Mouse (Mus musculus): ENCODE results near the gene Mfap1a. TPM values are rescaled to one million over a fixed set of nuclear protein-coding genes. Genes with fewer than 3 reads are reported as not detected.
A peak's percentile ranks its signal among the peaks of the same experiment; 100 is the strongest.
"Not testable (repeated sequence)": the region's sequence is repeated elsewhere in the genome, so short reads cannot be mapped to it uniquely, and the experiment has no call there.

Mfap1a gene
- polyA plus RNA-seq, 1 experiment from 2014 or later, result 12.2 TPM

GRCm38 (mm10) chr2:121509584-121509983 lies 3.1 kb upstream of the Mfap1a start:
- peak; percentile 84 for DNase-seq (ENCODE audit: low spot score)
- TF ChIP-seq EP300 (optimal IDR thresholded peaks at IDR 0.05) (no peak), CTCF (IDR thresholded peaks at IDR 0.05; ENCODE audit: low read depth) (no peak)

GRCm38 (mm10) chr2:121507951-121508330 lies 1.5 kb upstream of the Mfap1a start:
- no peak for DNase-seq (ENCODE audit: low spot score)
- no peaks in the 10 kb centered on the region; the same call in 1 of the 2 replicates for H3K36me3 ChIP-seq (ENCODE audit: control insufficient read depth, insufficient read depth, low read length)
- H3K4me1 ChIP-seq (replicated peaks; ENCODE audit: control insufficient read depth, insufficient read depth), result no peaks in the 10 kb centered on the region
- no peak overlapping the region for H3K4me3 ChIP-seq (ENCODE audit: low read depth, low read length)
- no peak overlapping the region for H3K9ac ChIP-seq (ENCODE audit: low read length)
- TF ChIP-seq EP300 (optimal IDR thresholded peaks at IDR 0.05), result no peak
- TF ChIP-seq CTCF (IDR thresholded peaks at IDR 0.05; ENCODE audit: low read depth), result no peak
- H3K27me3 ChIP-seq (ENCODE audit: control insufficient read depth, insufficient read depth, low read length), result no peaks in the 10 kb centered on the region
- no peak overlapping the region for H3K27ac ChIP-seq (replicated peaks)
- ATAC-seq (ENCODE audit: low FRiP score, low TSS enrichment), result no peak
- WGBS, result 51% methylated on average over 2 of the region's 2 CpGs
- no peaks in the 10 kb centered on the region for H3K9me3 ChIP-seq (ENCODE audit: control insufficient read depth, low read length)
- H3K4me2 ChIP-seq (replicated peaks; ENCODE audit: low read depth), result peak overlapping the region; percentile 56; the same call in 1 of the 2 replicates

More at GRCm38 (mm10) chr2:121509584-121509983, 3.1 kb upstream of the Mfap1a start:
- H3K27me3 ChIP-seq (ENCODE audit: control insufficient read depth, insufficient read depth, low read length), result no peaks in the 10 kb centered on the region
- H3K27ac ChIP-seq (replicated peaks), result no peak overlapping the region
- ATAC-seq (ENCODE audit: low FRiP score, low TSS enrichment), result peak; percentile 74
- peak overlapping the region; percentile 56 for H3K4me2 ChIP-seq (replicated peaks; ENCODE audit: low read depth)
- 18% methylated on average over 16 of the region's 16 CpGs for WGBS
- H3K36me3 ChIP-seq (ENCODE audit: control insufficient read depth, insufficient read depth, low read length), result no peaks in the 10 kb centered on the region; the same call in 1 of the 2 replicates
- no peaks in the 10 kb centered on the region for H3K4me1 ChIP-seq (replicated peaks; ENCODE audit: control insufficient read depth, insufficient read depth)
- peak overlapping the region; percentile 52; the same call in 1 of the 2 replicates for H3K9ac ChIP-seq (ENCODE audit: low read length)
- no peaks in the 10 kb centered on the region for H3K9me3 ChIP-seq (ENCODE audit: control insufficient read depth, low read length)
- H3K4me3 ChIP-seq (ENCODE audit: low read depth, low read length), result peak overlapping the region; percentile 47

DNA sequence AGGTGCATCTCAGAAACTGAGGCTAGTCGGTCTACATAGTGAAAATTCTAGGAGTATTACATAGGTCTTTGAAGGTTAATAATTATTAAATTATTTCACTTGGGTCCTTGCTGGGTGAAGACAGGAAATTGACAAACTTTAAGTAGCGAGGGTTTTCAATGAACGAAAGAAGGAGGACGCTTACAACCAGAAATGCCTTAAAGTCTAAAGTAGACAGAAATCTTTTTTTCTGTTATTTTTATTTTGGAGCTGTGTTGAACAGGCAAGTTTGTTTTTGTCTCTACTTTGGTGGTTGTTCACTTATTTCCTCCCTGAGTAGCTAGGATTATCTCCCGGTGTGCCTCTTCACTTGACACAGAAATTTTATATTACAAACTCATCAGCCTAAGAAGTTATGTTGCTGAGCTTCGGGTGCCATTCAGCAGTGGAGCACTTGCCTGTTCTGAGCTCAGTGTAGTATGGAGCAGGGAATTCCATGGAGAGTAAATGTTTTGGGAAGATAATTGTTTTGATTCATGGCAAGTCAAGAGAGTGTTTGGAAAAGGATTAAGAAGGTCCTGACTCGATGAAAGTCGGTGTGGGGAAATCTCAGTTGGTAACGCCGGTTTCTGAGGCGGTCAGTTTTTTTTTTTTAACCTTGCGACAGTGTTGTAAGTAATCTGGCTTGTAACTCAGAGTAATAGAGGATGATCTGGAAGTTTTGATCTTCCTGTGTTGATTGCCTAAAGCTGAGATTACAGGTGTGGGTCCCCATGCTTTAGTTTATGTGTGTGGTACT lies 897 bp upstream of the Mfap1a start:
- Histone ChIP-seq H3K36me3 (ENCODE audit: control insufficient read depth, insufficient read depth, low read length) (no peaks in the 10 kb centered on the region; the same call in 1 of the 2 replicates), H3K4me3 (ENCODE audit: low read depth, low read length) (peak overlapping the region; percentile 48), H3K9ac (ENCODE audit: low read length) (0 out of 2 replicates have a peak overlapping the region, but pooled peaks have one; percentile 0), H3K27ac (replicated peaks) (no peak overlapping the region), H3K27me3 (ENCODE audit: control insufficient read depth, insufficient read depth, low read length) (no peaks in the 10 kb centered on the region), H3K4me1 (replicated peaks; ENCODE audit: control insufficient read depth, insufficient read depth) (no peaks in the 10 kb centered on the region), H3K9me3 (ENCODE audit: control insufficient read depth, low read length) (no peaks in the 10 kb centered on the region), H3K4me2 (replicated peaks; ENCODE audit: low read depth) (peak overlapping the region; percentile 56)
- ATAC-seq (ENCODE audit: low FRiP score, low TSS enrichment) (no peak), DNase-seq (ENCODE audit: low spot score) (no peak)
- 2% methylated on average over 12 of the region's 12 CpGs for WGBS
- TF ChIP-seq EP300 (optimal IDR thresholded peaks at IDR 0.05) (no peak), CTCF (IDR thresholded peaks at IDR 0.05; ENCODE audit: low read depth) (no peak)

GRCm38 (mm10) chr2:121501550-121501949 lies 4.9 kb downstream of the Mfap1a start:
- 0 out of 2 replicates have a peak, but pooled peaks have one; percentile 51 for ATAC-seq (ENCODE audit: low FRiP score, low TSS enrichment)
- not testable (repeated sequence) for H3K4me3 ChIP-seq (ENCODE audit: low read depth, low read length); H3K9ac ChIP-seq (ENCODE audit: low read length); H3K9me3 ChIP-seq (ENCODE audit: control insufficient read depth, low read length); H3K36me3 ChIP-seq (ENCODE audit: control insufficient read depth, insufficient read depth, low read length); H3K27ac ChIP-seq (replicated peaks); H3K4me2 ChIP-seq (replicated peaks; ENCODE audit: low read depth); H3K4me1 ChIP-seq (replicated peaks; ENCODE audit: control insufficient read depth, insufficient read depth); DNase-seq (ENCODE audit: low spot score); H3K27me3 ChIP-seq (ENCODE audit: control insufficient read depth, insufficient read depth, low read length)
- 17% methylated on average over 2 of the region's 6 CpGs for WGBS

- H3K4me1 ChIP-seq (replicated peaks; ENCODE audit: control insufficient read depth, insufficient read depth); DNase-seq (ENCODE audit: low spot score); H3K4me3 ChIP-seq (ENCODE audit: low read depth, low read length); H3K9ac ChIP-seq (ENCODE audit: low read length); H3K9me3 ChIP-seq (ENCODE audit: control insufficient read depth, low read length); H3K27ac ChIP-seq (replicated peaks); H3K4me2 ChIP-seq (replicated peaks; ENCODE audit: low read depth); H3K36me3 ChIP-seq (ENCODE audit: control insufficient read depth, insufficient read depth, low read length); H3K27me3 ChIP-seq (ENCODE audit: control insufficient read depth, insufficient read depth, low read length); ATAC-seq (ENCODE audit: low FRiP score, low TSS enrichment): not testable (repeated sequence)
- 67% methylated on average over 1 of the region's 2 CpGs for WGBS
These were observed 22.1 kb downstream of the Mfap1a start for GRCm38 (mm10) chr2:121484403-121484802.

DNA sequence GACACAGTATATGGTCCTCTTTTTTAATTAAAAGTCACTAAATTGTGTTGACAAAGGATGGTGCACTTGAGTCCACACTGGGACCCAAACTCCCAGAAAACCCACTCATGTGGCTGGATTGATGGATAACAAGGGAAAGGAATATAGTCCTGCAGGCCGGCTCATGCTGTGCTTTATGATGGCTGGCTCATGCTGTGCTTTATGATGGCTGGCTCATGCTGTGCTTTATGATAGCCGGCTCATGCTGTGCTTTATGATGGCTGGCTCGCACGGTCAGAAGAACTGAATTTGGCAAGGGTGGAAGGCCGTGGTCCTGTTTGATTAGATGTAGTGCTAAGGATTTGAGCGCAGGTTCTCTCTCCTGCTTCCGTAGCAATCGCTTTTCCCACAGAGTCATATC lies 22.9 kb downstream of the Mfap1a start:
- Histone ChIP-seq H3K4me2 (replicated peaks; ENCODE audit: low read depth) (no peak overlapping the region), H3K36me3 (ENCODE audit: control insufficient read depth, insufficient read depth, low read length) (no peaks in the 10 kb centered on the region), H3K9me3 (ENCODE audit: control insufficient read depth, low read length) (no peaks in the 10 kb centered on the region), H3K4me3 (ENCODE audit: low read depth, low read length) (no peak overlapping the region), H3K9ac (ENCODE audit: low read length) (no peak overlapping the region), H3K27me3 (ENCODE audit: control insufficient read depth, insufficient read depth, low read length) (no peaks in the 10 kb centered on the region), H3K27ac (replicated peaks) (no peak overlapping the region), H3K4me1 (replicated peaks; ENCODE audit: control insufficient read depth, insufficient read depth) (no peaks in the 10 kb centered on the region)
- 76% methylated on average over 8 of the region's 8 CpGs for WGBS
- DNase-seq (ENCODE audit: low spot score) (no peak), ATAC-seq (ENCODE audit: low FRiP score, low TSS enrichment) (no peak)
- no peak for TF ChIP-seq CTCF (IDR thresholded peaks at IDR 0.05; ENCODE audit: low read depth)
- TF ChIP-seq EP300 (optimal IDR thresholded peaks at IDR 0.05), result no peak

GRCm38 (mm10) chr2:121480916-121481315 lies 25.5 kb downstream of the Mfap1a start:
- H3K36me3 ChIP-seq (ENCODE audit: control insufficient read depth, insufficient read depth, low read length); H3K27ac ChIP-seq (replicated peaks); DNase-seq (ENCODE audit: low spot score); H3K9ac ChIP-seq (ENCODE audit: low read length); H3K4me2 ChIP-seq (replicated peaks; ENCODE audit: low read depth); H3K4me3 ChIP-seq (ENCODE audit: low read depth, low read length); H3K4me1 ChIP-seq (replicated peaks; ENCODE audit: control insufficient read depth, insufficient read depth); H3K9me3 ChIP-seq (ENCODE audit: control insufficient read depth, low read length); ATAC-seq (ENCODE audit: low FRiP score, low TSS enrichment); H3K27me3 ChIP-seq (ENCODE audit: control insufficient read depth, insufficient read depth, low read length): not testable (repeated sequence)
- 82% methylated on average over 13 of the region's 13 CpGs for WGBS
